Mouse (Mus musculus) MEL (cell line): ENCODE measurements at regions not wholly inside any gene's neighbourhood (a gene's known extent, or its start where the extent isn't known, plus 50 kb on each side); places are given as distances from the start of the nearest gene placed in this dataset.

Experiments used
- DNase-seq: peaks from one replicate; pipeline ENCODE4 v3.0.0; 2011; ENCODE audit warnings: low read depth, low spot score
- H3K27ac ChIP-seq: 2 replicates; pipeline ENCODE4 v1.5.1; 2012; ENCODE audit warnings: low read depth, mild to moderate bottlenecking, control low read depth, low read length, moderate library complexity; ENCODE audit not compliant: control insufficient read depth
- H3K27me3 ChIP-seq, 2 experiments: fragments of 150-350 bp in 1 of 2; sonication (generic) in 1 of 2; 2 replicates each; pipeline ENCODE4 v1.6.1; 2012; ENCODE audit warnings: low read length in 2 of 2, mild to moderate bottlenecking in 2 of 2, improper control_type of control experiment in 1 of 2, moderate library complexity in 1 of 2; ENCODE audit not compliant: insufficient read depth in 2 of 2, control insufficient read depth in 1 of 2
- H3K36me3 ChIP-seq, 2 experiments: 2 replicates each; pipeline ENCODE4 v1.6.1; 2012 to 2014; ENCODE audit warnings: low read length in 2 of 2, improper control_type of control experiment in 1 of 2, inconsistent platforms in 1 of 2, mild to moderate bottlenecking in 1 of 2; ENCODE audit not compliant: insufficient read depth in 2 of 2, control insufficient read depth in 1 of 2
- H3K4me1 ChIP-seq, 2 experiments: fragments of 150-350 bp in 1 of 2; sonication (generic) in 1 of 2; 2 replicates each; pipeline ENCODE4 v1.6.1; 2012; ENCODE audit warnings: low read length in 2 of 2, improper control_type of control experiment in 1 of 2, mild to moderate bottlenecking in 1 of 2; ENCODE audit not compliant: insufficient read depth in 2 of 2, control insufficient read depth in 1 of 2
- H3K4me3 ChIP-seq, 2 experiments: fragments of 150-350 bp in 1 of 2; sonication (generic) in 1 of 2; 2 replicates each; pipeline ENCODE4 v1.5.1; 2012; ENCODE audit warnings: low read depth in 2 of 2, low read length in 2 of 2, mild to moderate bottlenecking in 2 of 2, moderate library complexity in 2 of 2, control low read depth in 1 of 2, improper control_type of control experiment in 1 of 2; ENCODE audit not compliant: control insufficient read depth in 1 of 2, insufficient read depth in 1 of 2
- H3K79me2 ChIP-seq: 2 replicates; pipeline ENCODE4 v1.6.1; 2012; ENCODE audit warnings: mild to moderate bottlenecking, low read length, moderate library complexity; ENCODE audit not compliant: control insufficient read depth, poor library complexity, insufficient read depth
- H3K9ac ChIP-seq: 2 replicates; pipeline ENCODE4 v1.6.1; 2012; ENCODE audit warnings: low read depth, mild to moderate bottlenecking, control low read depth, low read length, moderate library complexity; ENCODE audit not compliant: control insufficient read depth, poor library complexity, severe bottlenecking
- H3K9me3 ChIP-seq: fragments of 150-350 bp; sonication (generic); replicated peaks from 2 replicates; pipeline ENCODE4 v1.6.1; 2012; ENCODE audit warnings: mild to moderate bottlenecking, low read length, improper control_type of control experiment, moderate library complexity; ENCODE audit not compliant: insufficient read depth
- BHLHE40 ChIP-seq: IDR thresholded peaks from 2 replicates; pipeline ENCODE4 v1.6.1; 2012; ENCODE audit warnings: low read depth, mild to moderate bottlenecking, inconsistent platforms, low read length, improper control_type of control experiment, borderline replicate concordance
- E2F4 ChIP-seq: IDR thresholded peaks from 2 replicates; pipeline ENCODE4 v1.6.1; 2011; ENCODE audit warnings: low read depth, low read length, improper control_type of control experiment, borderline replicate concordance
- EP300 ChIP-seq, 2 experiments: IDR thresholded peaks; 2 replicates each; pipeline ENCODE4 v1.6.1; 2011; ENCODE audit warnings: improper control_type of control experiment in 2 of 2, low read length in 2 of 2, low read depth in 1 of 2, mild to moderate bottlenecking in 1 of 2
- HCFC1 ChIP-seq: IDR thresholded peaks from 2 replicates; pipeline ENCODE4 v1.6.1; 2012; ENCODE audit warnings: low read depth, mild to moderate bottlenecking, inconsistent platforms, low read length, improper control_type of control experiment, moderate library complexity
- MAFK ChIP-seq: IDR thresholded peaks from 2 replicates; pipeline ENCODE4 v1.6.1; 2011; ENCODE audit warnings: low read depth, mild to moderate bottlenecking, low read length, improper control_type of control experiment, borderline replicate concordance
- MAX ChIP-seq: IDR thresholded peaks from 2 replicates; pipeline ENCODE4 v1.6.1; 2011; ENCODE audit warnings: low read length, improper control_type of control experiment
- MXI1 ChIP-seq: IDR thresholded peaks from 2 replicates; pipeline ENCODE4 v1.6.1; 2011; ENCODE audit warnings: mild to moderate bottlenecking, low read depth, low read length, improper control_type of control experiment
- MYB ChIP-seq: IDR thresholded peaks from 2 replicates; pipeline ENCODE4 v1.6.1; 2011; ENCODE audit warnings: mild to moderate bottlenecking, low read depth, low read length, improper control_type of control experiment
- MYC ChIP-seq: IDR thresholded peaks from 2 replicates; pipeline ENCODE4 v1.6.1; 2011; ENCODE audit warnings: low read depth, mild to moderate bottlenecking, low read length, improper control_type of control experiment, moderate library complexity
- POLR2A ChIP-seq, 2 experiments: IDR thresholded peaks; 2 replicates each; pipeline ENCODE4 v1.6.1; 2011 to 2012; ENCODE audit warnings: low read length in 2 of 2, mild to moderate bottlenecking in 2 of 2, control low read depth in 1 of 2, improper control_type of control experiment in 1 of 2, low read depth in 1 of 2, moderate library complexity in 1 of 2; ENCODE audit not compliant: control insufficient read depth in 1 of 2, insufficient read depth in 1 of 2, poor library complexity in 1 of 2
- POLR2AphosphoS2 ChIP-seq: IDR thresholded peaks from 2 replicates; pipeline ENCODE4 v1.6.1; 2011; ENCODE audit warnings: low read length, improper control_type of control experiment
- RAD21 ChIP-seq: IDR thresholded peaks from 2 replicates; pipeline ENCODE4 v1.6.1; 2011; ENCODE audit warnings: mild to moderate bottlenecking, low read depth, low read length, improper control_type of control experiment
- SIN3A ChIP-seq: IDR thresholded peaks from 2 replicates; pipeline ENCODE4 v1.6.1; 2012; ENCODE audit warnings: low read length, improper control_type of control experiment, inconsistent platforms
- SMC3 ChIP-seq: IDR thresholded peaks from 2 replicates; pipeline ENCODE4 v1.6.1; 2011; ENCODE audit warnings: low read depth, low read length, improper control_type of control experiment
- TAL1 ChIP-seq: IDR thresholded peaks from 2 replicates; pipeline ENCODE4 v1.6.1; 2012; ENCODE audit warnings: mild to moderate bottlenecking, inconsistent platforms, low read length, moderate library complexity, mixed read lengths
- TBP ChIP-seq: IDR thresholded peaks from 2 replicates; pipeline ENCODE4 v1.8.0; 2011; ENCODE audit warnings: low read depth, low read length, improper control_type of control experiment
- TCF12 ChIP-seq: IDR thresholded peaks from 2 replicates; pipeline ENCODE4 v1.6.1; 2014; ENCODE audit warnings: low read depth, mild to moderate bottlenecking, inconsistent platforms, low read length, improper control_type of control experiment, moderate library complexity
- USF1 ChIP-seq: IDR thresholded peaks from 2 replicates; pipeline ENCODE4 v1.6.1; 2014; ENCODE audit warnings: low read depth, mild to moderate bottlenecking, inconsistent platforms, low read length, improper control_type of control experiment, moderate library complexity
- ZMIZ1 ChIP-seq: IDR thresholded peaks from 2 replicates; pipeline ENCODE4 v1.6.1; 2012; ENCODE audit warnings: low read depth, mild to moderate bottlenecking, inconsistent platforms, low read length, improper control_type of control experiment, moderate library complexity

DNA sequence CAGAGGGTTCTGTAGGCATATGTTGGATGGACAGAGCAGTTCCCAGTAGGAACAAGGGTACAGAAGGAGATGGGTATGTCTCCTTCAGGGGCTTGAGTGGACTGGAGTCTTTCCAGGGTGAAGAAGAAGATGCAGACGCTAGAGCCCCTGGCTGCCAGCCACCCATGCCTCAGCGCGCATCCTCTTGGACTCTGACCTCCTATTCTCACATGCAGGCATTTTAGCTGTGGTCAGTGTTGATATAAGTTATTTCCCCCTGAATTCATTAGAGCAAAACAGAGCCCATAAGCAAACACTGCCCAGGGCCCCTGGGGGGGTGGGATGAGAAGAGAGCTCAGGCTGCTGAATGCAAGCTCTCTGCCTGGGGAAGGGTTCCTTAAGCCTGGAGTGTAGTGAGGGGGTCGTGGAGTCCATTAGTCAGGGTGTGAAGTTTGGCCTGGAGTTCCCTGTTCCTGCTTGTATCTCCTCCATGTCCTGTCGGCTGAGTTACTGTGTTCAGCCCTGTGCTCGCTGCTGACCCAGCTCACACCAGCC, 54.0 kb upstream of the Nkx2-2 start:
- DNase-seq: no peak
- Histone ChIP-seq H3K4me3 (no peak overlapping the region), H3K4me1 (no peaks in the 10 kb centered on the region), H3K79me2 (no peaks in the 10 kb centered on the region), H3K27ac (no peak overlapping the region), H3K36me3 (no peaks in the 10 kb centered on the region), H3K27me3 (no peaks in the 10 kb centered on the region), H3K9ac (no peak overlapping the region), H3K9me3 (no peaks in the 10 kb centered on the region)
- TF ChIP-seq TCF12: no peak
- TF ChIP-seq HCFC1: no peak
- no peak for TF ChIP-seq MAFK
- no peak for TF ChIP-seq MXI1
- TF ChIP-seq SMC3: no peak
- no peak for TF ChIP-seq TAL1
- TF ChIP-seq ZMIZ1: no peak
- no peak for TF ChIP-seq MAX
- TF ChIP-seq MYB: no peak
- no peak for TF ChIP-seq E2F4
- no peak for TF ChIP-seq BHLHE40
- no peak for TF ChIP-seq MYC
- no peak for TF ChIP-seq SIN3A
- TF ChIP-seq POLR2AphosphoS2: no peak
- no peak for TF ChIP-seq EP300 (IDR thresholded peaks at IDR 0.05; ENCODE audit: low read depth in 1 of 2, low read length in 2 of 2)

DNA sequence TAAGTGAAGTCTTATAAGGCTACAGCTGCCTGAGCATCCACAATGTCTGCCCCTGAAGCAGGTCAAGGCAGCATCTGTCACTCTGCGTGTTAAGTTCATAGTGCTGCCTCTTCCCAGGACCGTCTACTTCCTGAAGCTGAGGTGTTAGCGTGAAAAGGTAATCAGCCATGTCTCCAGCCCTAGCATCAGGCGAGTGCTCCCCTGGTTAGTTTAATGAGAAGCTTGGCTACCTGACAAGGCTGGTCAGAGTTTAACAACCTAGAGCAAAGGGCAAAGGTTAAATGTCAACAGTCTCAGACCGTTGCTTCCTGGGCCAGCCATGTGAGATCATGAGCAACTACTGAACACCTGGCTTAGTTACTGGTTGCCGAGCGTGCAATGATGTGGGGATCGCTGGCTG, 53.2 kb upstream of the Nkx2-2 start:
- Histone ChIP-seq H3K9me3 (no peaks in the 10 kb centered on the region), H3K36me3 (no peaks in the 10 kb centered on the region), H3K4me1 (no peaks in the 10 kb centered on the region), H3K4me3 (no peak overlapping the region), H3K9ac (no peak overlapping the region), H3K27me3 (no peaks in the 10 kb centered on the region), H3K79me2 (no peaks in the 10 kb centered on the region), H3K27ac (no peak overlapping the region)
- DNase-seq: no peak
- no peak for TF ChIP-seq USF1
- TF ChIP-seq SIN3A: no peak
- TF ChIP-seq POLR2A (IDR thresholded peaks at IDR 0.05; ENCODE audit: control insufficient read depth in 1 of 2, insufficient read depth in 1 of 2, low read depth in 1 of 2, low read length in 2 of 2, poor library complexity in 1 of 2): no peak

DNA sequence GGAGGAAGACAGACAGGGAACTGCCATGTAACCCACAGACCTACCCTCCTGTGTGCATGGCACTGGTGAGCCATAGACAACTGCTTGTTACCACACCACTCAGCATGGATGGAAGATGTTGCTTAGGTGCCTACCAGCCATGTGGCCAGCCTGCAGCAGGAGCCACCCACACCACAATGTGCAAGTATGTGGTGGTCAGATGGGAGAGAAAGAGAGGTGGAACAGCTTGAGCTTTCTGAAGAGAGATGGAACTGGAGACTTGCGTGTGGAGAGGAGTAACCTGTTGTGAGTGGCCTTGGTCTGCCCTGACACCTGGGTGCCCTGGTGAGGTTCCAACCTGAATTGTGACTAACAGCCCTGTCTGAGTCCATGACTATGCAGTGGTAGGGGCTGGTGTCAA, 50.4 kb upstream of the Nkx2-2 start:
- H3K4me1 ChIP-seq: no peaks in the 10 kb centered on the region
- no peaks in the 10 kb centered on the region for H3K79me2 ChIP-seq
- DNase-seq: no peak
- H3K27ac ChIP-seq: no peak overlapping the region
- TF ChIP-seq RAD21 (no peak), TBP (no peak)
- TF ChIP-seq, all 39 proteins: peak for 0
- Histone ChIP-seq H3K27me3 (no peaks in the 10 kb centered on the region), H3K9me3 (no peaks in the 10 kb centered on the region), H3K36me3 (no peaks in the 10 kb centered on the region), H3K9ac (no peak overlapping the region), H3K4me3 (no peak overlapping the region)
